Mouse (Mus musculus) C2C12 (cell line): ENCODE results near the gene Hspbap1. TPM values are rescaled to one million over a fixed set of nuclear protein-coding genes. Genes with fewer than 3 reads are reported as not detected.

Source experiments
- H3K27me3 ChIP-seq: one replicate; pipeline ENCODE4 v1.6.1; 2011; ENCODE audit not compliant: control insufficient read depth, insufficient read depth, insufficient read length
- H3K36me3 ChIP-seq: one replicate; pipeline ENCODE4 v1.6.1; 2011; ENCODE audit not compliant: control insufficient read depth, insufficient read depth
- H3K4me3 ChIP-seq: one replicate; pipeline ENCODE4 v1.5.1; 2011; ENCODE audit warnings: mild to moderate bottlenecking, control low read depth; ENCODE audit not compliant: poor library complexity, insufficient read depth, severe bottlenecking
- H3K79me2 ChIP-seq: one replicate; pipeline ENCODE4 v1.6.1; 2011; ENCODE audit not compliant: control insufficient read depth, insufficient read depth
- H3K79me3 ChIP-seq: one replicate; pipeline ENCODE4 v1.6.1; 2011; ENCODE audit warnings: low read depth, control low read depth
- H3ac ChIP-seq: one replicate; pipeline ENCODE3; 2011; ENCODE audit warnings: low read depth; ENCODE audit not compliant: control insufficient read depth, insufficient read length
- CEBPB ChIP-seq: IDR thresholded peaks from one replicate; pipeline ENCODE4 v1.6.1; 2011; ENCODE audit warnings: low read depth, mild to moderate bottlenecking, control low read depth, moderate library complexity
- CTCF ChIP-seq: IDR thresholded peaks from one replicate; pipeline ENCODE4 v1.5.1; 2011; ENCODE audit not compliant: control insufficient read depth, insufficient read depth, insufficient read length
- FOSL1 ChIP-seq: IDR thresholded peaks from one replicate; pipeline ENCODE4 v1.8.0; 2011; ENCODE audit warnings: mild to moderate bottlenecking, low read length; ENCODE audit not compliant: poor library complexity, insufficient read depth, severe bottlenecking
- MAX ChIP-seq: IDR thresholded peaks from one replicate; pipeline ENCODE4 v1.6.1; 2011; ENCODE audit warnings: mild to moderate bottlenecking, control low read depth
- MYOD1 ChIP-seq: IDR thresholded peaks from one replicate; pipeline ENCODE4 v1.6.1; 2011; ENCODE audit warnings: low read depth; ENCODE audit not compliant: control insufficient read depth, insufficient read length
- MYOG ChIP-seq: IDR thresholded peaks from one replicate; pipeline ENCODE4 v1.6.1; 2011; ENCODE audit not compliant: control insufficient read depth, insufficient read length; ENCODE audit errors: extremely low read depth
- USF1 ChIP-seq: IDR thresholded peaks from one replicate; pipeline ENCODE4 v1.6.1; 2011; ENCODE audit warnings: low read depth, mild to moderate bottlenecking, control low read depth, moderate library complexity
- polyA plus RNA-seq: library from polyadenylated mRNA; unstranded; fragments of >200 nt; fragmentation: generic; extraction: Trizol; gene quantifications from one replicate; pipeline ENCODE4 v1.2.1, GENCODE M21; 2012; ENCODE audit warnings: missing spikeins

Gene Hspbap1
- polyA plus RNA-seq, 1 experiment, result 10.6 TPM

DNA sequence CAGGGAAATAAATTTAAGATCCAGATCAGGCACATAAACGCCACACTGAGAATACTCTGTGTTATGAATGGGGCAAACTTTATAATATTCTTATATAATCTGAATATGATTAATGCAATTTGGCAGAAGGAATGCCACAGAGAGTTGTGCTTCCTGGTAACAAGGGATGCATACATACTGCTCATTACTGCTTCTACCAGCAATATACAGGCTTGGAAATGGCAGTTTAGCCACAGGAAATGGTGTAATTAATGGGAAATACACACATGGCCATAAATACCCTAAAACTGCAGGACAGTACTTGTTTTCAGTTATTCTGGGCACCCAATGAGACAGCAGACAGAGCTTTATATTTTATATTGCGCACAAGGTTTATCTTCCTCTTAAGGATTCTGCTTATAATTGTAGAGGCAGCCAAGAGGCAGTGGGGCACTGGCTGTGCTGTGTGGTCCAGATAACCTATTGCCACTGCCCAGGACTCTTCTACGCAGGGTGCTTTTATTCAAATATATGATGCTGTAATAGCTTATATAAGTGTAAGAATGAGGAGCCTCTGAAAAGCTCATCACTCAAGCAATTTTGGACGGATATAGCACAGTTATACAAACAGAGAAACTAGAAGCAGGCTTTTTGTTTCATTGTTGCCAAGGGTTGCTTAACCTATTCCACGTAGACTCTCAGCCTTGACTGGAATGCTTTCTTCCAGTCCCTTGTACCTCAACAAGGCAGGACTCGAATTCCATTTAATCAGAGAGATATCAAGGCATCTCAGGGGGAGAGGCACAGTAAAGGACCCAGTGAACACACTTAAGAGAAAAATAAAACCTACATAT is 14.5 kb upstream of the Hspbap1 start:
- TF ChIP-seq CTCF (no peak), USF1 (no peak), MYOG (no peak), FOSL1 (no peak), MAX (no peak)

GRCm38 (mm10) chr16:35756697-35757096 is 13.5 kb upstream of the Hspbap1 start:
- TF ChIP-seq MAX (no peak), CTCF (no peak), FOSL1 (no peak), USF1 (no peak), CEBPB (no peak), MYOG (no peak), MYOD1 (no peak)

More for the DNA sequence above, 14.5 kb upstream of the Hspbap1 start:
- no peak overlapping the region for H3ac ChIP-seq
- H3K79me3 ChIP-seq, result no peaks in the 10 kb centered on the region
- no peaks in the 10 kb centered on the region for H3K27me3 ChIP-seq
- no peak overlapping the region for H3K4me3 ChIP-seq
- no peaks in the 10 kb centered on the region for H3K36me3 ChIP-seq
- no peaks in the 10 kb centered on the region for H3K79me2 ChIP-seq

GRCm38 (mm10) chr16:35759401-35759800 is 10.8 kb upstream of the Hspbap1 start:
- TF ChIP-seq MYOD1 (no peak), MAX (no peak), CEBPB (no peak), CTCF (no peak)
- Histone ChIP-seq H3K79me3 (no peaks in the 10 kb centered on the region), H3K27me3 (no peaks in the 10 kb centered on the region), H3K36me3 (no peaks in the 10 kb centered on the region), H3K79me2 (no peaks in the 10 kb centered on the region), H3K4me3 (no peak overlapping the region), H3ac (no peak overlapping the region)

More at GRCm38 (mm10) chr16:35756697-35757096, 13.5 kb upstream of the Hspbap1 start:
- Histone ChIP-seq H3K27me3 (no peaks in the 10 kb centered on the region), H3K79me3 (no peaks in the 10 kb centered on the region), H3ac (no peak overlapping the region), H3K4me3 (no peak overlapping the region), H3K79me2 (no peaks in the 10 kb centered on the region), H3K36me3 (no peaks in the 10 kb centered on the region)

GRCm38 (mm10) chr16:35763590-35764296 is 6.4 kb upstream of the Hspbap1 start:
- TF ChIP-seq MYOG, result no peak
- no peak for TF ChIP-seq FOSL1
- no peak for TF ChIP-seq USF1
- TF ChIP-seq MAX, result no peak
- TF ChIP-seq MYOD1, result no peak
- no peak for TF ChIP-seq CEBPB
- no peak for TF ChIP-seq CTCF
- no peaks in the 10 kb centered on the region for H3K79me3 ChIP-seq
- H3ac ChIP-seq, result no peak overlapping the region
- no peak overlapping the region for H3K4me3 ChIP-seq
- H3K36me3 ChIP-seq, result no peaks in the 10 kb centered on the region
- no peaks in the 10 kb centered on the region for H3K79me2 ChIP-seq
- no peaks in the 10 kb centered on the region for H3K27me3 ChIP-seq

GRCm38 (mm10) chr16:35764941-35765340 is 5.2 kb upstream of the Hspbap1 start:
- no peak for TF ChIP-seq USF1
- no peak for TF ChIP-seq CEBPB
- no peak for TF ChIP-seq FOSL1
- TF ChIP-seq MAX, result no peak
- no peak for TF ChIP-seq CTCF
- TF ChIP-seq MYOD1, result no peak
- no peak for TF ChIP-seq MYOG

GRCm38 (mm10) chr16:35765449-35765848 is 4.7 kb upstream of the Hspbap1 start:
- no peaks in the 10 kb centered on the region for H3K79me3 ChIP-seq
- peaks cover 1% of the 10 kb centered on the region for H3K79me2 ChIP-seq
- H3K36me3 ChIP-seq, result no peaks in the 10 kb centered on the region
- H3K4me3 ChIP-seq, result no peak overlapping the region
- no peak overlapping the region for H3ac ChIP-seq
- no peak for TF ChIP-seq MYOD1
- no peak for TF ChIP-seq MAX
- TF ChIP-seq USF1, result no peak
- no peak for TF ChIP-seq CEBPB
- no peak for TF ChIP-seq CTCF
- TF ChIP-seq FOSL1, result no peak
- no peak for TF ChIP-seq MYOG
- H3K27me3 ChIP-seq, result no peaks in the 10 kb centered on the region

More at GRCm38 (mm10) chr16:35764941-35765340, 5.2 kb upstream of the Hspbap1 start:
- H3ac ChIP-seq, result no peak overlapping the region
- H3K79me2 ChIP-seq, result no peaks in the 10 kb centered on the region
- H3K36me3 ChIP-seq, result no peaks in the 10 kb centered on the region
- no peaks in the 10 kb centered on the region for H3K79me3 ChIP-seq
- no peaks in the 10 kb centered on the region for H3K27me3 ChIP-seq
- H3K4me3 ChIP-seq, result no peak overlapping the region
